1 mouse cellular context compared by ENCODE assay signal in the genomic region with DNA sequence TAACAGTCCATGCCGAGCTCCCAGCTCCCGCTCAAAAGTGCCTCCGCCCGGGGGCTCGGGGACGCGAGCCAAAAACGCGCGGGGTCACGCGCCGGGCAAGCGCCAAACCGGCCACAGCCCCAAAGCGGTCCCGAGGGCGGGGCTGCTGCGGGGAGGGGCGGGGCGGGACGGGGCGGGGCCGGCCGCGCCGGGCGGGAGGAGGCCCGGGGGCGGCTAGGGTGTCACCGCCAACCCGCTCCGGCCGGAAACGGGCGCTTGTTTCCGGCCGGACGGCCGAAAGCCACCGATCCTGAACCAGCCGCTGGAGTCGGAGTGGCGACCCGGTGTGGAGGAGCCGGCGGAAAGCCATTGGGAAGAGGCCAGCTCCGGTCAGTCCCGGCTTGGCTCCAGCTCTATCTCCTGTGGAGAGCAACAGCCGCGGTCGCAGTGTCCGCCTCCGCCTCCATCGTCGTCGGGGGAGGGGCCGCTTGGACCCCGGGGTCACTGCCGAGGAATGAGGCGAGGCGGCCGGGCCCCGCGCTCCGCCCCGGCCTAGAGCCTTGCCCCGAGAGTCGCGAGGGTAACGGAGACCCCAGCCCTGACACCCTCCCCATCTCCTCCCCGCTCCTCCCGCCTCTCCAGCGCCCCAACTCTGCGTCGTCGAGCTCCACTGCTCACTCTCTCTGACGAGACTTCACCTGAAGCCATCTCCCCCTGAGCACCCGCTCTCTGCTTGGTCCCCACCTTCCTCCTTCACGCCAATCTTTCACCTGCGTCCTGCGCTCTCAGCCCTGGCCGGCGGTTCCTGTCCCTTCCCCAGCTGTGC.
TF ChIP-seq lines count a peak whose summit lies in the region.

A gene (plus strand): TSS at position 267 of the 805 bp plus-strand sequence.

TF ChIP-seq in CH12.LX, 34 proteins besides CTCF, POLR2A, EP300 and RAD21 (continued from another document):
- no peak for TF ChIP-seq USF2 (conservative IDR thresholded peaks at IDR 0.05; ENCODE audit: low read depth, low read length)
- TF ChIP-seq CHD1 (IDR thresholded peaks at IDR 0.05; ENCODE audit: low read depth, low read length) = no peak
- TF ChIP-seq JUND (conservative IDR thresholded peaks at IDR 0.05; ENCODE audit: low read depth, low read length) = no peak
- TF ChIP-seq ZMIZ1 (IDR thresholded peaks at IDR 0.05; ENCODE audit: low read depth, low read length) = peak; percentile 54; the same call in 1 of the 2 replicates
- peak; percentile 63; the same call in 1 of the 2 replicates for TF ChIP-seq MEF2A (IDR thresholded peaks at IDR 0.05; ENCODE audit: borderline replicate concordance, low read depth, low read length)
- peak; percentile 84 for TF ChIP-seq BHLHE40 (IDR thresholded peaks at IDR 0.05; ENCODE audit: low read depth, low read length)
- no peak for TF ChIP-seq MYC (IDR thresholded peaks at IDR 0.05; ENCODE audit: low read depth, low read length)
- 0 out of 2 replicates have a peak, but pooled peaks have one; percentile 19 for TF ChIP-seq NRF1 (IDR thresholded peaks at IDR 0.05; ENCODE audit: low read depth, low read length)
- TF ChIP-seq MAZ (IDR thresholded peaks at IDR 0.05; ENCODE audit: low read depth, low read length) = peak; percentile 70; the same call in 1 of the 2 replicates
- TF ChIP-seq NELFE (IDR thresholded peaks at IDR 0.05; ENCODE audit: low read depth, low read length) = peak; percentile 64
- TF ChIP-seq MAFK (IDR thresholded peaks at IDR 0.05; ENCODE audit: insufficient replicate concordance, low read length) = no peak
- TF ChIP-seq MXI1 (IDR thresholded peaks at IDR 0.05; ENCODE audit: low read depth, low read length) = peak; percentile 78
- TF ChIP-seq TBP (conservative IDR thresholded peaks at IDR 0.05; ENCODE audit: low read depth, low read length) = 0 out of 2 replicates have a peak, but pooled peaks have one; percentile 26
- TF ChIP-seq KAT2A (IDR thresholded peaks at IDR 0.05; ENCODE audit: insufficient replicate concordance, low read length) = no peak
- peak; percentile 70; the same call in 1 of the 2 replicates for TF ChIP-seq SIN3A (IDR thresholded peaks at IDR 0.05; ENCODE audit: low read length)
- no peak for TF ChIP-seq ETS1 (conservative IDR thresholded peaks at IDR 0.05; ENCODE audit: low read depth, low read length)
- TF ChIP-seq JUN (IDR thresholded peaks at IDR 0.05; ENCODE audit: insufficient read depth, low read depth, low read length) = no peak
- TF ChIP-seq GABPA (IDR thresholded peaks at IDR 0.05; ENCODE audit: insufficient replicate concordance, low read depth, low read length) = no peak
- TF ChIP-seq ELF1 (IDR thresholded peaks at IDR 0.05; ENCODE audit: low read depth, low read length) = peak; percentile 75
- TF ChIP-seq IRF4 (IDR thresholded peaks at IDR 0.05; ENCODE audit: low read depth, low read length) = peak; percentile 50; the same call in 1 of the 2 replicates
- TF ChIP-seq ZKSCAN1 (IDR thresholded peaks at IDR 0.05; ENCODE audit: borderline replicate concordance, low read depth, low read length) = no peak
- no peak for TF ChIP-seq RCOR1 (conservative IDR thresholded peaks at IDR 0.05; ENCODE audit: low read depth, low read length)
- no peak for TF ChIP-seq ZNF384 (IDR thresholded peaks at IDR 0.05; ENCODE audit: low read depth, low read length)
- peak; percentile 76 for TF ChIP-seq HCFC1 (IDR thresholded peaks at IDR 0.05; ENCODE audit: low read depth, low read length)
- no peak for TF ChIP-seq PAX5 (IDR thresholded peaks at IDR 0.05; ENCODE audit: low read length)
- no peak for TF ChIP-seq POLR2AphosphoS2 (IDR thresholded peaks at IDR 0.05; ENCODE audit: low read depth, low read length)
